Mouse (Mus musculus): ENCODE data around the gene Hddc2.

Hddc2 gene

GRCm38 (mm10) chr10:31312865-31313848 is at the start of gene Hddc2:
TSS of gene Hddc2 (plus strand) at chr10:31313383.
- peak; percentile 89 for DNase-seq (ENCODE audit: low spot score)

GRCm38 (mm10) chr10:31272738-31273137 is 40.4 kb upstream of the Hddc2 start:
- no peak for DNase-seq (ENCODE audit: low spot score)

GRCm38 (mm10) chr10:31273171-31273570 is 40.0 kb upstream of the Hddc2 start:
- DNase-seq (ENCODE audit: low spot score) = no peak

- DNase-seq (ENCODE audit: low spot score) = no peak
Observed at GRCm38 (mm10) chr10:31287787-31288186, 25.4 kb upstream of the Hddc2 start.

- DNase-seq (ENCODE audit: low spot score) = no peak
Observed at GRCm38 (mm10) chr10:31288697-31289390, 24.3 kb upstream of the Hddc2 start.

GRCm38 (mm10) chr10:31295705-31296104 is 17.5 kb upstream of the Hddc2 start:
- DNase-seq (ENCODE audit: low spot score) = peak; percentile 20

- DNase-seq (ENCODE audit: low spot score) = no peak
Observed at GRCm38 (mm10) chr10:31296458-31296857, 16.7 kb upstream of the Hddc2 start.

- no peak for DNase-seq (ENCODE audit: low spot score)
Observed at GRCm38 (mm10) chr10:31297106-31297505, 16.1 kb upstream of the Hddc2 start.

- no peak for DNase-seq (ENCODE audit: low spot score)
Observed at GRCm38 (mm10) chr10:31298263-31298662, 14.9 kb upstream of the Hddc2 start.

GRCm38 (mm10) chr10:31298921-31299574 is 14.1 kb upstream of the Hddc2 start:
- DNase-seq (ENCODE audit: low spot score) = peak; percentile 87

GRCm38 (mm10) chr10:31300292-31300691 is 12.9 kb upstream of the Hddc2 start:
- peak; percentile 27 for DNase-seq (ENCODE audit: low spot score)

GRCm38 (mm10) chr10:31303446-31303845 is 9.7 kb upstream of the Hddc2 start:
- no peak for DNase-seq (ENCODE audit: low spot score)

- peak; percentile 47 for DNase-seq (ENCODE audit: low spot score)
Observed at GRCm38 (mm10) chr10:31307024-31307598, 6.1 kb upstream of the Hddc2 start.

- no peak for DNase-seq (ENCODE audit: low spot score)
Observed at GRCm38 (mm10) chr10:31318491-31318890, 5.3 kb downstream of the Hddc2 start.

GRCm38 (mm10) chr10:31329436-31329835 is 16.3 kb downstream of the Hddc2 start:
- no peak for DNase-seq (ENCODE audit: low spot score)

- DNase-seq (ENCODE audit: low spot score) = no peak
Observed at GRCm38 (mm10) chr10:31330286-31330962, 17.2 kb downstream of the Hddc2 start.

GRCm38 (mm10) chr10:31331225-31331775 is 18.1 kb downstream of the Hddc2 start:
- DNase-seq (ENCODE audit: low spot score) = no peak

- no peak for DNase-seq (ENCODE audit: low spot score)
Observed at GRCm38 (mm10) chr10:31336432-31336831, 23.2 kb downstream of the Hddc2 start.

GRCm38 (mm10) chr10:31346401-31346800 is 33.2 kb downstream of the Hddc2 start:
- no peak for DNase-seq (ENCODE audit: low spot score)

- DNase-seq (ENCODE audit: low spot score) = no peak
Observed at GRCm38 (mm10) chr10:31351056-31351455, 37.9 kb downstream of the Hddc2 start.

- no peak for DNase-seq (ENCODE audit: low spot score)
Observed at GRCm38 (mm10) chr10:31352845-31353427, 39.8 kb downstream of the Hddc2 start.
